Mouse (Mus musculus) midbrain, embryonic 15.5 days (tissue): ENCODE measurements at regions not wholly inside any gene's neighbourhood (a gene's known extent, or its start where the extent isn't known, plus 50 kb on each side); places are given as distances from the start of the nearest gene placed in this dataset.
A peak's percentile ranks its signal among the peaks of the same experiment; 100 is the strongest.

Experiments
- ATAC-seq: fragments of 200-750 bp; cut with Nextera tagmentation; replicated peaks from 2 replicates; pipeline ENCODE4 v1.8.0; 2017; ENCODE audit warnings: moderate TSS enrichment
- H3K27ac ChIP-seq: fragments of 300-500 bp; sonication (generic); 2 replicates; pipeline ENCODE4 v1.5.1; 2015; ENCODE audit warnings: mild to moderate bottlenecking, inconsistent platforms
- H3K27me3 ChIP-seq: fragments of 300-500 bp; sonication (generic); replicated peaks from 2 replicates; pipeline ENCODE4 v1.6.1; 2015; ENCODE audit warnings: inconsistent platforms
- H3K36me3 ChIP-seq: fragments of 300-500 bp; sonication (generic); replicated peaks from 2 replicates; pipeline ENCODE4 v1.6.1; 2015; ENCODE audit warnings: inconsistent platforms
- H3K4me1 ChIP-seq: fragments of 300-500 bp; sonication (generic); 2 replicates; pipeline ENCODE4 v1.6.1; 2015; ENCODE audit warnings: inconsistent platforms
- H3K4me2 ChIP-seq: fragments of 300-500 bp; sonication (generic); 2 replicates; pipeline ENCODE4 v1.6.1; 2015; ENCODE audit warnings: inconsistent platforms, mild to moderate bottlenecking, moderate library complexity
- H3K4me3 ChIP-seq: fragments of 300-500 bp; sonication (generic); 2 replicates; pipeline ENCODE4 v1.5.1; 2015; ENCODE audit warnings: mild to moderate bottlenecking, inconsistent platforms
- H3K9ac ChIP-seq: fragments of 300-500 bp; sonication (generic); 2 replicates; pipeline ENCODE4 v1.6.1; 2015; ENCODE audit warnings: mild to moderate bottlenecking, inconsistent platforms
- H3K9me3 ChIP-seq: fragments of 300-500 bp; sonication (generic); 2 replicates; pipeline ENCODE4 v1.6.1; 2016; ENCODE audit warnings: inconsistent platforms
- WGBS: fragments of 180-500 bp; shearing (Covaris S2); methylation state at CpG from one replicate; pipeline ENCODE4 v1.1.7; 2015; ENCODE audit warnings: mixed read lengths; 5-methylcytosine and 5-hydroxymethylcytosine counted together

- Histone ChIP-seq H3K9ac (no peak overlapping the region), H3K36me3 (no peaks in the 10 kb centered on the region), H3K9me3 (no peaks in the 10 kb centered on the region), H3K4me3 (no peak overlapping the region), H3K4me1 (no peaks in the 10 kb centered on the region), H3K27ac (no peak overlapping the region), H3K27me3 (no peaks in the 10 kb centered on the region), H3K4me2 (no peak overlapping the region)
- ATAC-seq: no peak
- 92% methylated on average over 6 of the region's 6 CpGs for WGBS
Measured at GRCm38 (mm10) chr11:65551073-65551472, 237.0 kb downstream of the Map2k4 start.

GRCm38 (mm10) chr11:65544281-65544680 lies 243.8 kb downstream of the Map2k4 start:
- no peak overlapping the region for H3K4me2 ChIP-seq
- H3K27ac ChIP-seq: no peak overlapping the region
- no peak overlapping the region for H3K4me3 ChIP-seq
- no peaks in the 10 kb centered on the region for H3K9me3 ChIP-seq
- WGBS: 78% methylated on average over 5 of the region's 5 CpGs
- ATAC-seq: no peak
- no peak overlapping the region for H3K9ac ChIP-seq
- H3K27me3 ChIP-seq: no peaks in the 10 kb centered on the region
- H3K4me1 ChIP-seq: no peaks in the 10 kb centered on the region
- no peaks in the 10 kb centered on the region for H3K36me3 ChIP-seq

- 79% methylated on average over 3 of the region's 3 CpGs for WGBS
- Histone ChIP-seq H3K4me3 (no peak overlapping the region), H3K36me3 (no peaks in the 10 kb centered on the region), H3K27ac (no peak overlapping the region), H3K9ac (no peak overlapping the region), H3K9me3 (no peaks in the 10 kb centered on the region), H3K4me1 (no peaks in the 10 kb centered on the region), H3K27me3 (no peaks in the 10 kb centered on the region), H3K4me2 (no peak overlapping the region)
- ATAC-seq: no peak
Measured at GRCm38 (mm10) chr11:65543581-65543980, 244.5 kb downstream of the Map2k4 start.

- H3K4me1 ChIP-seq: no peaks in the 10 kb centered on the region
- H3K4me3 ChIP-seq: no peak overlapping the region
Measured at GRCm38 (mm10) chr11:65537046-65537630, 251.0 kb downstream of the Map2k4 start.

GRCm38 (mm10) chr11:65535726-65536442 lies 252.2 kb downstream of the Map2k4 start:
- ATAC-seq: no peak

More at GRCm38 (mm10) chr11:65537046-65537630, 251.0 kb downstream of the Map2k4 start:
- no peaks in the 10 kb centered on the region for H3K9me3 ChIP-seq
- no peak overlapping the region for H3K9ac ChIP-seq
- no peak overlapping the region for H3K27ac ChIP-seq
- no peaks in the 10 kb centered on the region for H3K27me3 ChIP-seq
- no peak overlapping the region for H3K4me2 ChIP-seq
- 89% methylated on average over 16 of the region's 16 CpGs for WGBS
- H3K36me3 ChIP-seq: no peaks in the 10 kb centered on the region
- ATAC-seq: no peak

GRCm38 (mm10) chr11:65530744-65531143 lies 257.4 kb downstream of the Map2k4 start:
- Histone ChIP-seq H3K4me3 (no peak overlapping the region), H3K4me2 (no peak overlapping the region), H3K9ac (no peak overlapping the region), H3K27ac (no peak overlapping the region), H3K27me3 (no peaks in the 10 kb centered on the region), H3K9me3 (no peaks in the 10 kb centered on the region), H3K36me3 (no peaks in the 10 kb centered on the region), H3K4me1 (no peaks in the 10 kb centered on the region)
- ATAC-seq: no peak
- WGBS: 81% methylated on average over 5 of the region's 5 CpGs

More at GRCm38 (mm10) chr11:65535726-65536442, 252.2 kb downstream of the Map2k4 start:
- Histone ChIP-seq H3K36me3 (no peaks in the 10 kb centered on the region), H3K9ac (no peak overlapping the region), H3K27me3 (no peaks in the 10 kb centered on the region), H3K4me1 (no peaks in the 10 kb centered on the region), H3K4me2 (no peak overlapping the region), H3K4me3 (no peak overlapping the region), H3K27ac (no peak overlapping the region), H3K9me3 (no peaks in the 10 kb centered on the region)
- 87% methylated on average over 8 of the region's 8 CpGs for WGBS

GRCm38 (mm10) chr11:65505106-65505865 lies 235.5 kb upstream of the Myocd start:
- Histone ChIP-seq H3K27me3 (no peaks in the 10 kb centered on the region), H3K4me3 (no peak overlapping the region), H3K36me3 (no peaks in the 10 kb centered on the region), H3K9ac (no peak overlapping the region), H3K4me2 (no peak overlapping the region), H3K9me3 (no peaks in the 10 kb centered on the region), H3K4me1 (no peaks in the 10 kb centered on the region), H3K27ac (no peak overlapping the region)
- 90% methylated on average over 19 of the region's 19 CpGs for WGBS
- no peak for ATAC-seq

GRCm38 (mm10) chr11:65497979-65498378 lies 228.2 kb upstream of the Myocd start:
- Histone ChIP-seq H3K4me1 (no peaks in the 10 kb centered on the region), H3K27me3 (no peaks in the 10 kb centered on the region), H3K4me2 (no peak overlapping the region), H3K9ac (no peak overlapping the region), H3K27ac (no peak overlapping the region), H3K9me3 (no peaks in the 10 kb centered on the region), H3K4me3 (no peak overlapping the region), H3K36me3 (no peaks in the 10 kb centered on the region)
- WGBS: 80% methylated on average over 2 of the region's 2 CpGs
- no peak for ATAC-seq

- Histone ChIP-seq H3K4me2 (no peak overlapping the region), H3K9ac (no peak overlapping the region), H3K4me3 (no peak overlapping the region), H3K27me3 (no peaks in the 10 kb centered on the region), H3K4me1 (no peaks in the 10 kb centered on the region), H3K9me3 (no peaks in the 10 kb centered on the region), H3K36me3 (no peaks in the 10 kb centered on the region), H3K27ac (no peak overlapping the region)
- no peak for ATAC-seq
- WGBS: 92% methylated on average over 6 of the region's 6 CpGs
Measured at GRCm38 (mm10) chr11:65497415-65497814, 227.6 kb upstream of the Myocd start.

- 18% methylated on average over 11 of the region's 11 CpGs for WGBS
- Histone ChIP-seq H3K27me3 (no peaks in the 10 kb centered on the region), H3K27ac (no peak overlapping the region), H3K4me1 (no peaks in the 10 kb centered on the region), H3K36me3 (no peaks in the 10 kb centered on the region), H3K9me3 (no peaks in the 10 kb centered on the region), H3K4me3 (no peak overlapping the region), H3K9ac (no peak overlapping the region), H3K4me2 (peak overlapping the region; percentile 12; the same call in 1 of the 2 replicates)
- no peak for ATAC-seq
Measured at GRCm38 (mm10) chr11:65495034-65495433, 225.2 kb upstream of the Myocd start.

GRCm38 (mm10) chr11:65490426-65490825 lies 220.6 kb upstream of the Myocd start:
- 94% methylated on average over 3 of the region's 3 CpGs for whole genome bisulfite sequencing
- no peak overlapping the region for H3K4me2 ChIP-seq
- H3K9me3 ChIP-seq: no peaks in the 10 kb centered on the region
- H3K9ac ChIP-seq: no peak overlapping the region
- no peak for ATAC-seq
- no peak overlapping the region for H3K4me3 ChIP-seq
- H3K4me1 ChIP-seq: no peaks in the 10 kb centered on the region
- no peak overlapping the region for H3K27ac ChIP-seq
- no peaks in the 10 kb centered on the region for H3K36me3 ChIP-seq
- no peaks in the 10 kb centered on the region for H3K27me3 ChIP-seq

GRCm38 (mm10) chr11:65475821-65476540 lies 206.2 kb upstream of the Myocd start:
- Histone ChIP-seq H3K4me1 (0 out of 2 replicates have a peak, but pooled peaks cover 7% of the 10 kb centered on the region), H3K36me3 (no peaks in the 10 kb centered on the region), H3K27ac (no peak overlapping the region), H3K9ac (no peak overlapping the region), H3K27me3 (no peaks in the 10 kb centered on the region), H3K4me3 (no peak overlapping the region), H3K4me2 (peak overlapping the region; percentile 23), H3K9me3 (no peaks in the 10 kb centered on the region)
- WGBS: 47% methylated on average over 18 of the region's 18 CpGs
- no peak for ATAC-seq
